Mouse (Mus musculus) brain, embryonic 14.5 days (tissue): Measurements from ENCODE around the gene Apoe.

ENCODE experiments used
- CTCF ChIP-seq: fragments of 200-500 bp; IDR thresholded peaks from 2 replicates; pipeline ENCODE4 v1.5.1; 2012; ENCODE audit warnings: inconsistent platforms, mild to moderate bottlenecking, moderate library complexity, borderline replicate concordance; ENCODE audit not compliant: insufficient read depth, insufficient read length; ENCODE audit errors: extremely low read depth
- POLR2A ChIP-seq: fragments of 200-500 bp; IDR thresholded peaks from 2 replicates; pipeline ENCODE4 v1.6.1; 2012; ENCODE audit warnings: mild to moderate bottlenecking, inconsistent platforms, borderline replicate concordance; ENCODE audit not compliant: poor library complexity, insufficient read depth, insufficient read length, severe bottlenecking; ENCODE audit errors: extremely low read depth

GRCm38 (mm10) chr7:19673083-19673699, 25.8 kb downstream of the Apoe start:
- no peak for TF ChIP-seq CTCF
- TF ChIP-seq POLR2A = no peak
